Mouse (Mus musculus): ENCODE results near the gene Gm14393. TPM values are rescaled to one million over a fixed set of nuclear protein-coding genes. Genes with fewer than 3 reads are reported as not detected.
"Not testable (repeated sequence)": the region's sequence is repeated elsewhere in the genome, so short reads cannot be mapped to it uniquely, and the experiment has no call there.

The Gm14393 gene
- 0.82 and 1.3 TPM in 2 replicates for polyA plus RNA-seq (2014; fragmentation: Nextera tagmentation; extraction: Ambion mirVana)

DNA sequence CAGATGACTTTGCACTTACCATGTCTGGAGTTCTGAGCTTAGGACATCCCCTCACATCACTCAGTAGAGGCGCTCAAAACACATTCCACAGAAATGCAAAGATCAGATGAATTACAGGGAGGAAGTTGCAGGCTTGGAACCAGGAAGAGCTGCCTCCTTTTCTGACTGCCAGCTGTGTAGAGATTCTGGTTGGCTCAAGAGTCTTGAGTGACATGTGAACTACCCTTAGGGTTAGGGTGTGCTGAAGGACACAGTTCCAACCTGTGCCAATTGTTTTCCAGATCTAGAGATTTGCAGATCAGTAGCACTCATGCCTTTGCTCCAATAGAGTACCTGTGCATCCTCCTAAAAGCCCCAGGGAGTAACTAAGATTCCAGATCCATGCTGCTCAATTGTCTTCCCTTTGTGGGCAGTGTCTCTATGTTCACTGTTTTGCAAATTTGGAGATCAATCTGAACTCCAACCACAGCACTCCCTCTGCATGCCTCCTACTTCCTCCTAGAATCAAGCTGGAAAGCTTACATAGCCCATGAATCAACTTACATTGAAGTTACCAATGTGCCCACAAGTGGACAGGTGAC lies at the start of gene Gm14393:
TSS of gene Gm14393 (minus strand) at position 101 of the 581 bp plus-strand sequence.
- H3K9ac ChIP-seq (replicated peaks; ENCODE audit: low read length); H3K36me3 ChIP-seq (replicated peaks; ENCODE audit: control insufficient read depth, insufficient read depth, low read depth, low read length); ATAC-seq (replicated peaks; ENCODE audit: insufficient number of reproducible peaks, low FRiP score, low TSS enrichment, low read depth); H3K4me3 ChIP-seq (ENCODE audit: low read depth, low read length); H3K9me3 ChIP-seq (replicated peaks; ENCODE audit: control insufficient read depth, low read length); H3K4me2 ChIP-seq (ENCODE audit: low read depth, low read length); H3K27me3 ChIP-seq (ENCODE audit: control insufficient read depth, insufficient read depth, low read length); H3K4me1 ChIP-seq (ENCODE audit: control insufficient read depth, insufficient read depth, low read length); H3K27ac ChIP-seq (replicated peaks; ENCODE audit: low read depth, low read length); DNase-seq (ENCODE audit: low spot score): not testable (repeated sequence)
- 74% methylated on average over 1 of the region's 1 CpGs for WGBS

DNA sequence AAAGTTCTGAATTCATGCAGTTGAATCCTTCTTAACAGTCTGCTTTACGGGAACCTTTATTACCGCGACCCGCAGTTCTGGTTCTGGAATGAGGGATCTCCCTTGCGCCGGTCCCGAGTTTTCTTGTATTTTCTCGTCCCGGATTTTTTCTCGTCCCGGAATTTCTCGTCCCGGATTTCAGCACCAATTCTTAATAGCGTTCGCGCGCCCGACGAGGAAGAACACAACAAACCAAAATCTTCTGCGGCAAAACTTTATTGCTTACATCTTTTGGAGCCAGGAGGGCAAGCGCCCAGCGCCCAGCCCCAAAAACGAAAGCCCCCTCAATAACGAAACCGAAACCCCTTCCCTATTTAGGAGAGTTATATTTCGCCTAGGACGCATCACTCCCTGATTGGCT lies 23.3 kb downstream of the Gm14393 start:
- not testable (repeated sequence) for H3K27me3 ChIP-seq (ENCODE audit: control insufficient read depth, insufficient read depth, low read length)

More for the DNA sequence above, 23.3 kb downstream of the Gm14393 start:
- H3K9ac ChIP-seq (replicated peaks; ENCODE audit: low read length); H3K27ac ChIP-seq (replicated peaks; ENCODE audit: low read depth, low read length); H3K36me3 ChIP-seq (replicated peaks; ENCODE audit: control insufficient read depth, insufficient read depth, low read depth, low read length); H3K4me3 ChIP-seq (ENCODE audit: low read depth, low read length); H3K9me3 ChIP-seq (replicated peaks; ENCODE audit: control insufficient read depth, low read length); DNase-seq (ENCODE audit: low spot score); H3K4me1 ChIP-seq (ENCODE audit: control insufficient read depth, insufficient read depth, low read length); H3K4me2 ChIP-seq (ENCODE audit: low read depth, low read length); ATAC-seq (replicated peaks; ENCODE audit: insufficient number of reproducible peaks, low FRiP score, low TSS enrichment, low read depth): not testable (repeated sequence)
- WGBS: 95% methylated on average over 23 of the region's 27 CpGs

Other genes with a start within 250 kb of the Gm14393 start
- gene Gm14444, start 57.5 kb downstream of the Gm14393 start, polyA plus RNA-seq (2014; fragmentation: Nextera tagmentation; extraction: Ambion mirVana): not detected in 2 replicates
- 5.6 and 6.3 TPM in 2 replicates for gene Gm14399, start 74.2 kb upstream of the Gm14393 start, polyA plus RNA-seq (2014; fragmentation: Nextera tagmentation; extraction: Ambion mirVana)
- 1.3 TPM in 2 replicates for gene Gm14443, start 108.1 kb upstream of the Gm14393 start, polyA plus RNA-seq (2014; fragmentation: Nextera tagmentation; extraction: Ambion mirVana)
- 4.7 and 6.5 TPM in 2 replicates for gene Gm14391, start 139.1 kb upstream of the Gm14393 start, polyA plus RNA-seq (2014; fragmentation: Nextera tagmentation; extraction: Ambion mirVana)
- gene Gm14440, start 207.3 kb upstream of the Gm14393 start, polyA plus RNA-seq (2014; fragmentation: Nextera tagmentation; extraction: Ambion mirVana): 5.1 and 5.3 TPM in 2 replicates